Mouse (Mus musculus) kidney, embryonic 15.5 days (tissue): ENCODE data around the gene Tspyl2. TPM values are rescaled to one million over a fixed set of nuclear protein-coding genes. Genes with fewer than 3 reads are reported as not detected.
"Not testable (repeated sequence)": the region's sequence is repeated elsewhere in the genome, so short reads cannot be mapped to it uniquely, and the experiment has no call there.

ENCODE experiments used
- ATAC-seq: fragments of 200-750 bp; cut with Nextera tagmentation; replicated peaks from 2 replicates; pipeline ENCODE4 v1.8.0; 2017; ENCODE audit warnings: moderate TSS enrichment; ENCODE audit not compliant: low FRiP score
- H3K27ac ChIP-seq: fragments of 300-500 bp; sonication (generic); 2 replicates; pipeline ENCODE4 v1.5.1; 2015; ENCODE audit warnings: mild to moderate bottlenecking, inconsistent platforms
- H3K27me3 ChIP-seq: fragments of 300-500 bp; sonication (generic); 2 replicates; pipeline ENCODE4 v1.6.1; 2015; ENCODE audit warnings: inconsistent platforms
- H3K36me3 ChIP-seq: fragments of 300-500 bp; sonication (generic); 2 replicates; pipeline ENCODE4 v1.6.1; 2015; ENCODE audit warnings: inconsistent platforms
- H3K4me1 ChIP-seq: fragments of 300-500 bp; sonication (generic); 2 replicates; pipeline ENCODE4 v1.6.1; 2015; ENCODE audit warnings: inconsistent platforms
- H3K4me2 ChIP-seq: fragments of 300-500 bp; sonication (generic); 2 replicates; pipeline ENCODE4 v1.6.1; 2015; ENCODE audit warnings: moderate library complexity, mild to moderate bottlenecking, inconsistent platforms
- H3K4me3 ChIP-seq: fragments of 300-500 bp; sonication (generic); replicated peaks from 2 replicates; pipeline ENCODE4 v1.5.1; 2015; ENCODE audit warnings: mild to moderate bottlenecking, inconsistent platforms
- H3K9ac ChIP-seq: fragments of 300-500 bp; sonication (generic); 2 replicates; pipeline ENCODE4 v1.6.1; 2015; ENCODE audit warnings: mild to moderate bottlenecking, inconsistent platforms
- H3K9me3 ChIP-seq: fragments of 300-500 bp; sonication (generic); replicated peaks from 2 replicates; pipeline ENCODE4 v1.6.1; 2016; ENCODE audit warnings: inconsistent platforms
- WGBS: fragments of 180-500 bp; shearing (Covaris S2); methylation state at CpG from one replicate; pipeline ENCODE4 v1.1.7; 2015; ENCODE audit warnings: mixed read lengths; 5-methylcytosine and 5-hydroxymethylcytosine counted together
- polyA plus RNA-seq: library from polyadenylated mRNA; unstranded; fragments of >200 nt; fragmentation: Nextera tagmentation; extraction: Ambion mirVana; gene quantifications from 2 replicates; pipeline ENCODE4 v1.2.1, GENCODE M21; 2015

The Tspyl2 gene
- 30.3 and 35.4 TPM in 2 replicates for polyA plus RNA-seq

DNA sequence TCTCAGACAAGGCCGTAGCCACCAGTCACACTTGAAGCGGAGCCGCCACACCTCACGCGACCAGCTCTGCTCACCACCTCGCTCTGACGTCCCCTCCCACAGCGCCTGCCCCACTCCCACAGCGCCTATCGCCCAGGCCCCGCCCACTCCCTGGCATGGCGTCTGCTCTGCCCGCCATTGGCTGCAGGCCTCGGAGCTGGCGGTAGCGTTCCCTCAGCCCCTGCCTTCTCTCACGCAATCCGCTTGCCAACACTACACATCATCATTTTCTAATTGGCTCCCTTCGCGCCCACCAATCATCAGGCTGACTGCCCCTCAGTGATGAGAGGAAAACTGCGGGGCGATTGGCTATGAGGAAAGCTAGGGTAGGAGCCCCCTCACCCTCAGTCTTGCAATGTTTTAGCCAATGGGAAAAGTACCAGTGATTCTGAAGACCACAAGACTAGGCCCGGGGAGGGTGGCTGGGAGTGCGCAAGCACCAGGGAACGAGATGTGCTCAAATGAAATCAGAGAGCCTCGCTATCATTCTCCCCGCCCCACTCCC, at the start of gene Tspyl2:
TSS of gene Tspyl2 (minus strand) at position 68 of the 544 bp plus-strand sequence.
- 14% methylated on average over 26 of the region's 27 CpGs for WGBS
- Histone ChIP-seq H3K9me3 (no peaks in the 10 kb centered on the region), H3K27me3 (peaks cover 84% of the 10 kb centered on the region)

DNA sequence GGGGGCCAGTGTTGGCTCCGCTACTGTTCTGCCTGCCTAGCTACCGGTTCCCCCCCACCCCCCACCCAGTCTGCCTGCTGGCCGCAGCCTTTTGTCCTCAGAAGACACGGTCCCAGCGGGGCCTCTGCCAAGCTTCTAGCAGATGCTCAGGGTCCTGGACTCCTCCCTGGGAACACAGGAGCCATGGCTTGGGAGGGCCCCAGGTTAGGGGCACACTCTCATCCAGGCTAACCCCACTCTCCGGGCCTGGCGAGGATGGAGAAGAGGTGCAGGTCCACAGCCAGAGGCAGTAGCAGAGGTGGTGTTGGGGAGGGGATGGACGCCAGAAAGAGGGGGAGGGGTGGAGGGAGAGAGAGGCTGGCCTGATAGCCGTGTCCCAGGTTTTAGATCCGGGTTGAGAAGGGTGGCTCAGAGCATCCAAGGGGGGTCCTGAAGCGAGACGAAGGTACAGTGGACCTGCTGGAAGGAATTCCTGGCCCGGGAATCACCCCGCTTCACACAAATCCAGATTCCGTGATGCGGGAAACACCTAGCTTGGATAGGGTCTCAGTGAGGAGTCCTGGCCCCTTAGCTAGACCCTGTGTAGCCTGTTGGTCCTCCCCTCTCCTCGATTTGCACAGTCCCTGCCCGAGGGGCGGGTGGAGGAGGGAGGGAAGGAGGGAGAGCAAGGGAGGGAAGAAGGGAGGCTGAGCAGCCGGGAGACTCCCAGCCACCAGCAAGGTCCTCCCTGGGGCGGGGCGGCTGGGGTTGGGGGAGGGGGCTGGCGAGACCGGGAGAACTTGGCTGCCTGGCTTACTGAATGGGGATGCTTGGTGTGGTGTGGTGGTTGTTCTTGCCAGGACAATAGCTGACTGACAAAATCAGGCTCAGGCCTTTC, 26.4 kb upstream of the Tspyl2 start, which contains the start of gene Gpr173:
TSS of gene Gpr173 (minus strand) at position 308 of the 877 bp plus-strand sequence.
- peak within 1 kb of the TSS; percentile 57 for H3K9ac ChIP-seq
- 14% methylated on average over 22 of the region's 24 CpGs for WGBS
- peak within 1 kb of the TSS; percentile 66 for H3K4me2 ChIP-seq
- H3K36me3 ChIP-seq = no peaks in the 10 kb centered on the region
- H3K4me3 ChIP-seq = peak within 1 kb of the TSS; percentile 57
- peaks cover 61% of the 10 kb centered on the region for H3K27me3 ChIP-seq
- peak; percentile 96 for ATAC-seq
- peaks cover 10% of the 10 kb centered on the region for H3K4me1 ChIP-seq
- H3K27ac ChIP-seq = peak within 1 kb of the TSS; percentile 64
- no peaks in the 10 kb centered on the region for H3K9me3 ChIP-seq

More for the DNA sequence above, at the start of gene Tspyl2:
- peak within 1 kb of the TSS; percentile 89 for H3K27ac ChIP-seq
- peaks cover 26% of the 10 kb centered on the region for H3K36me3 ChIP-seq
- ATAC-seq = peak; percentile 98
- H3K9ac ChIP-seq = peak within 1 kb of the TSS; percentile 63
- H3K4me3 ChIP-seq = peak within 1 kb of the TSS; percentile 64
- H3K4me2 ChIP-seq = peak within 1 kb of the TSS; percentile 60
- H3K4me1 ChIP-seq = peaks cover 5% of the 10 kb centered on the region

- ATAC-seq = peak; percentile 29
- WGBS = 21% methylated on average over 4 of the region's 4 CpGs
- peaks cover 64% of the 10 kb centered on the region for H3K27me3 ChIP-seq
- H3K9ac ChIP-seq = peak overlapping the region; percentile 57
- H3K27ac ChIP-seq = no peak overlapping the region
- H3K4me1 ChIP-seq = peaks cover 10% of the 10 kb centered on the region
- no peaks in the 10 kb centered on the region for H3K36me3 ChIP-seq
- peak overlapping the region; percentile 66 for H3K4me2 ChIP-seq
- no peaks in the 10 kb centered on the region for H3K9me3 ChIP-seq
- peak overlapping the region; percentile 57 for H3K4me3 ChIP-seq
Observed at GRCm38 (mm10) chrX:152368054-152368396, 25.8 kb upstream of the Tspyl2 start.

- ATAC-seq = no peak
- Histone ChIP-seq H3K4me3 (no peak overlapping the region), H3K4me2 (no peak overlapping the region), H3K27me3 (peaks cover 67% of the 10 kb centered on the region), H3K36me3 (no peaks in the 10 kb centered on the region), H3K9ac (no peak overlapping the region), H3K4me1 (peaks cover 10% of the 10 kb centered on the region), H3K27ac (no peak overlapping the region), H3K9me3 (no peaks in the 10 kb centered on the region)
- 71% methylated on average over 2 of the region's 2 CpGs for WGBS
Observed at GRCm38 (mm10) chrX:152366418-152366817, 24.2 kb upstream of the Tspyl2 start.

DNA sequence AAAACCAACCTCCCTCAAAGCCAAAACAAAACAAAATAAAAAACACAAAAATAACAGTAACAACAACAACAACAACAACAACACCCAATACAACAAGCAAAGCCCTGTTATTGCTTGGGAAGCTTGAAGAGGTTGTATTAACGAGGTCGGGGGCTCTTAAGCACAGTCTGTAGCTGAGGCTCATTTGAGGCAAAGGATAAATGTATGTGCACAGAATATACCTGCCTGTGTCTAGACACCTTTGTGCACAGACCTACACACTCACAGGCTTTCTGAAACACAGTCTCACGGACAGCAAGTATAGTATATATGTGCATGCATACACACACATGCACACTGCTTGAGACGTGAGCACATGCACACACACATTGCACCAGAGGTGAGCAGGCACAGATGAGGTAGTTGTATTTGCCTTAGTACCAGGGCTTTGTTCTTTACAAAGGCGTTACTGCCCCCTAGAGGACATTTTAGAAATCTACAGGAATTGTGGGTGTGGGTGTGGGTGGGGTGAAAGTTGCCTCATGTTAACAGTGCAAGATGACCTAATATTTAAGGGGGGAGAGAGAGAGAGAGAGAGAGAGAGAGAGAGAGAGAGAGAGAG, 10.4 kb upstream of the Tspyl2 start:
- Histone ChIP-seq H3K36me3 (no peaks in the 10 kb centered on the region), H3K27me3 (peaks cover 28% of the 10 kb centered on the region), H3K27ac (no peak overlapping the region), H3K4me1 (no peaks in the 10 kb centered on the region), H3K4me3 (no peak overlapping the region), H3K9me3 (no peaks in the 10 kb centered on the region), H3K4me2 (no peak overlapping the region), H3K9ac (no peak overlapping the region)
- 30% methylated on average over 5 of the region's 5 CpGs for WGBS
- ATAC-seq = peak; percentile 56

DNA sequence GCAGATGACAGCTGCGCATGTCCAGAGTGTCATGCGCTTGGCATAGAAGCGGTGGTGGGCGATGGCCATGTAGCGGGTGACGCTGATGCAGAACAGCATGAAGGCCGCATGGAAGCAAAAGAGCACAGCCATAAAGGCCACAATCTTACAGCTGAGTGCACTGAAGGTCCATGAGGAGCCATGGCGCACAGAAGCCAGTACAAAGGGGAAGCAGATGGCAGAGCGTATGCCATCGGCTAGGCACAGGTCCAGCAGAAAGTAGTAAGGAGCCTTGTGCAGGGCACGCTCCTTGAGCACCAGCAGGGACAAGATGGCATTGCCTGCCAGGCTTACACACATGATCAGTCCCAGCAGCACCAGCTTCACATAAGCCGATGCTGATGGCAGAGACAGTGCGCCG, 4.8 kb upstream of the Tspyl2 start:
- Histone ChIP-seq H3K9me3 (no peaks in the 10 kb centered on the region), H3K27ac (no peak overlapping the region), H3K27me3 (peaks cover 64% of the 10 kb centered on the region), H3K4me3 (no peak overlapping the region), H3K36me3 (no peaks in the 10 kb centered on the region), H3K9ac (no peak overlapping the region), H3K4me2 (no peak overlapping the region), H3K4me1 (no peaks in the 10 kb centered on the region)
- no peak for ATAC-seq
- 93% methylated on average over 14 of the region's 14 CpGs for WGBS

- Histone ChIP-seq H3K36me3 (no peaks in the 10 kb centered on the region), H3K4me3 (no peak overlapping the region), H3K9me3 (no peaks in the 10 kb centered on the region), H3K27me3 (peaks cover 68% of the 10 kb centered on the region), H3K27ac (no peak overlapping the region), H3K4me2 (no peak overlapping the region), H3K4me1 (no peaks in the 10 kb centered on the region), H3K9ac (no peak overlapping the region)
- 96% methylated on average over 15 of the region's 15 CpGs for WGBS
- no peak for ATAC-seq
Observed at GRCm38 (mm10) chrX:152346587-152346986, 4.4 kb upstream of the Tspyl2 start.

- H3K27me3 ChIP-seq = peaks cover 81% of the 10 kb centered on the region
- ATAC-seq = no peak
- no peaks in the 10 kb centered on the region for H3K9me3 ChIP-seq
- peak overlapping the region; percentile 64 for H3K4me3 ChIP-seq
- H3K4me1 ChIP-seq = peaks cover 4% of the 10 kb centered on the region; the same call in 1 of the 2 replicates
- peak overlapping the region; percentile 60 for H3K4me2 ChIP-seq
- peaks cover 26% of the 10 kb centered on the region for H3K36me3 ChIP-seq
- H3K27ac ChIP-seq = peak overlapping the region; percentile 89
- WGBS = 42% methylated on average over 6 of the region's 6 CpGs
- no peak overlapping the region for H3K9ac ChIP-seq
Observed at GRCm38 (mm10) chrX:152342903-152343302, 678 bp upstream of the Tspyl2 start.

- WGBS = 34% methylated on average over 11 of the region's 11 CpGs
- Histone ChIP-seq H3K4me1 (peaks cover 10% of the 10 kb centered on the region), H3K4me3 (peak overlapping the region; percentile 64), H3K36me3 (peaks cover 26% of the 10 kb centered on the region), H3K4me2 (peak overlapping the region; percentile 60), H3K9me3 (no peaks in the 10 kb centered on the region), H3K27ac (peak overlapping the region; percentile 89; the same call in 1 of the 2 replicates), H3K27me3 (peaks cover 84% of the 10 kb centered on the region), H3K9ac (peak overlapping the region; percentile 63)
- ATAC-seq = no peak
Observed at GRCm38 (mm10) chrX:152341496-152341895, 729 bp downstream of the Tspyl2 start.

DNA sequence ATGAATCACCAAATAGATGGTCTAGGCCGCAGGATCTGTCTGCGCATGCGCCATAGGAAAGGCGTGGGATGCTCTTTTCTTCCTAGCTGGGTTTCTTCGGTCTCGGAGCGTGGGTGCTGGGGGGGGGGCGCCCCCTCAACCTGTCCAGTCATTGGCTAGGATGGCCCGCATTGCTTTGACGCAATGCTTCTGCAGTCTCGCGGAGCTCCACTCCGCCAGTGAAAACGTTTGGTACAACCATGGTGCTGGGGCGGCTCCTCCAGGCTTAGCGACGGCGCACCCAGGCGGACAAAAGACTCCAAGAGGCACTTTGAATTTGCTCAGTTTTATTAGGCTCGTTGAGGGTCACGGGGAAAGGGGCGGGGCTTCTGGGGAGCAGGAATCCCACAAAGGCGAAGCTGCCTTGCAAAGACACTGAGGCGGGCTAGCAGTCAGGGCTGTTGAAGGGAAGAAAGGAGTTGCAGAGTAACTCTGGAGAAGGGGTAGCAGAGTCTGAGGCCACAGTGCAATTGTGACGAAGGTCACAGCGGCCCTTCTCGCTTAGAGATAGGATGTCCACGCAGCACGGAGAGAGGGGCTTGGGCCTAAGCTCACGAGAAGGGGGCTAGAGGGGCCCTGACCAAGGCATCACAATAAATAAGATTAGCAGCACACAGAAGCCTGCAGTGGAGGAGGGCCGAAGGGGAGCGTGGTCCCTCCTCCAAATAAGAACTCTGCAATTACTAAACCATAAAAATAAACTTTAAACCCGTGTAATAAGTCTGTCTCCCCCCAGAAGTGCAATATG, 5.5 kb downstream of the Tspyl2 start:
- H3K9me3 ChIP-seq = no peaks in the 10 kb centered on the region
- peak overlapping the region; percentile 56 for H3K4me2 ChIP-seq
- H3K4me1 ChIP-seq = peaks cover 10% of the 10 kb centered on the region
- peaks cover 49% of the 10 kb centered on the region for H3K27me3 ChIP-seq
- H3K27ac ChIP-seq = peak overlapping the region; percentile 95
- peaks cover 26% of the 10 kb centered on the region for H3K36me3 ChIP-seq
- peak overlapping the region; percentile 29; the same call in 1 of the 2 replicates for H3K9ac ChIP-seq
- ATAC-seq = peak; percentile 99
- WGBS = 7% methylated on average over 33 of the region's 33 CpGs
- H3K4me3 ChIP-seq = peak overlapping the region; percentile 31

- Histone ChIP-seq H3K36me3 (peaks cover 26% of the 10 kb centered on the region), H3K27me3 (peaks cover 49% of the 10 kb centered on the region), H3K4me3 (peak overlapping the region; percentile 31), H3K4me2 (peak overlapping the region; percentile 56), H3K27ac (peak overlapping the region; percentile 95; the same call in 1 of the 2 replicates)
- not testable (repeated sequence) for H3K9me3 ChIP-seq, H3K4me1 ChIP-seq, H3K9ac ChIP-seq
- WGBS = 43% methylated on average over 4 of the region's 4 CpGs
- 0 out of 2 replicates have a peak, but pooled peaks have one; percentile 11 for ATAC-seq
Observed at GRCm38 (mm10) chrX:152336123-152336522, 6.1 kb downstream of the Tspyl2 start.
